Mouse (Mus musculus) ES-Bruce4 (cell line): Measurements from ENCODE around the gene Msh5.
A peak's percentile ranks its signal among the peaks of the same experiment; 100 is the strongest.

Source experiments
- CTCF ChIP-seq: IDR thresholded peaks from one replicate; pipeline ENCODE4 v1.8.1; 2011; ENCODE audit warnings: low read depth, low read length
- EP300 ChIP-seq: IDR thresholded peaks from 2 replicates; pipeline ENCODE4 v1.6.1; 2011; ENCODE audit warnings: low read depth, low read length; ENCODE audit not compliant: insufficient read depth
- POLR2A ChIP-seq: IDR thresholded peaks from one replicate; pipeline ENCODE4 v1.8.1; 2011; ENCODE audit warnings: low read length; ENCODE audit not compliant: insufficient read depth

GRCm38 (mm10) chr17:35077786-35078233, 31.3 kb upstream of the Msh5 start, which contains the start of gene Ly6g6d:
- TF ChIP-seq CTCF (peak; percentile 34), POLR2A (no peak), EP300 (no peak)
